Mouse (Mus musculus) right cerebral cortex, postnatal 36 days (tissue): ENCODE measurements around the gene Igfbpl1.

Experiments used
- DNase-seq, 2 experiments: peaks; one replicate each; pipeline ENCODE4 v3.0.0; 2022; ENCODE audit warnings: low spot score in 2 of 2, mixed read lengths in 1 of 2

The Igfbpl1 gene

GRCm38 (mm10) chr4:45826275-45827040 is at the start of gene Igfbpl1:
Gene Igfbpl1, minus strand, starts transcription at chr4:45826923.
- no peak for DNase-seq

GRCm38 (mm10) chr4:45872147-45872546 is 45.4 kb upstream of the Igfbpl1 start:
- no peak for DNase-seq

- no peak for DNase-seq
Observed at GRCm38 (mm10) chr4:45869021-45869815, 42.5 kb upstream of the Igfbpl1 start.

GRCm38 (mm10) chr4:45867416-45867815 is 40.7 kb upstream of the Igfbpl1 start:
- no peak for DNase-seq

- DNase-seq = no peak
Observed at GRCm38 (mm10) chr4:45861160-45861559, 34.4 kb upstream of the Igfbpl1 start.

- DNase-seq = peak; percentile 27 to 39
Observed at GRCm38 (mm10) chr4:45855803-45856424, 29.2 kb upstream of the Igfbpl1 start.

GRCm38 (mm10) chr4:45853496-45854246 is 26.9 kb upstream of the Igfbpl1 start:
- no peak for DNase-seq

- no peak for DNase-seq
Observed at GRCm38 (mm10) chr4:45851640-45852051, 24.9 kb upstream of the Igfbpl1 start.

- DNase-seq = no peak
Observed at GRCm38 (mm10) chr4:45849419-45849818, 22.7 kb upstream of the Igfbpl1 start.

GRCm38 (mm10) chr4:45848825-45849156 is 22.1 kb upstream of the Igfbpl1 start:
- DNase-seq = no peak

- no peak for DNase-seq
Observed at GRCm38 (mm10) chr4:45848109-45848824, 21.5 kb upstream of the Igfbpl1 start, which contains the start of gene Stra6l. Gene Stra6l, plus strand, starts transcription at chr4:45848664.

- DNase-seq = no peak
Observed at GRCm38 (mm10) chr4:45846263-45846662, 19.5 kb upstream of the Igfbpl1 start.

GRCm38 (mm10) chr4:45844355-45844754 is 17.6 kb upstream of the Igfbpl1 start:
- DNase-seq = no peak

GRCm38 (mm10) chr4:45833461-45833860 is 6.7 kb upstream of the Igfbpl1 start:
- DNase-seq = no peak

- DNase-seq = peak; percentile 52 to 66
Observed at GRCm38 (mm10) chr4:45831996-45832395, 5.3 kb upstream of the Igfbpl1 start.

- no peak for DNase-seq
Observed at GRCm38 (mm10) chr4:45829907-45830759, 3.4 kb upstream of the Igfbpl1 start.

- DNase-seq = no peak
Observed at GRCm38 (mm10) chr4:45824761-45825556, 1.8 kb downstream of the Igfbpl1 start.

- no peak for DNase-seq
Observed at GRCm38 (mm10) chr4:45824049-45824760, 2.5 kb downstream of the Igfbpl1 start.
